Comparison of ENCODE assay signal across 8 mouse cellular contexts in genomic region chr4:43005765-43006164, GRCm38 (mm10). TPM values are rescaled to one million over a fixed set of nuclear protein-coding genes. Genes with fewer than 3 reads are reported as not detected.
DNase-seq lines count a peak whose midpoint lies in the region; ATAC-seq and TF ChIP-seq lines count a peak whose summit lies in the region.

No protein-coding gene starts in this region.

- no peak overlapping the region for H3K9ac ChIP-seq in hindbrain, embryonic 11.5 days (ENCODE audit: low read depth, low read length)
- H3K9ac ChIP-seq in hindbrain, embryonic 14.5 days: no peak overlapping the region
- H3K9ac ChIP-seq in neural tube, embryonic 15.5 days (replicated peaks): no peak overlapping the region

- peak; percentile 42 for DNase-seq in hindbrain, embryonic 11.5 days (ENCODE audit: low spot score)
- no peak for DNase-seq in hindbrain, embryonic 14.5 days (ENCODE audit: low spot score)
- DNase-seq in T-cell, adult 2 months (ENCODE audit: low spot score): peak; percentile 60
- peak; percentile 73 for DNase-seq in kidney, adult 9 months
- DNase-seq in gastrocnemius, adult 8-10 months (ENCODE audit: low spot score in 2 of 2): no peak

- no peak overlapping the region for H3K4me2 ChIP-seq in hindbrain, embryonic 11.5 days (replicated peaks; ENCODE audit: low read depth, low read length)
- no peak overlapping the region for H3K4me2 ChIP-seq in hindbrain, embryonic 14.5 days (replicated peaks)
- no peak overlapping the region for H3K4me2 ChIP-seq in neural tube, embryonic 15.5 days

- no peak overlapping the region for H3K27ac ChIP-seq in hindbrain, embryonic 11.5 days (ENCODE audit: low read depth, low read length)
- H3K27ac ChIP-seq in hindbrain, embryonic 14.5 days: no peak overlapping the region
- no peak overlapping the region for H3K27ac ChIP-seq in small intestine, adult 2 months (ENCODE audit: insufficient read depth, low read depth, low read length)
- H3K27ac ChIP-seq in neural tube, embryonic 15.5 days (replicated peaks): no peak overlapping the region

- 0 out of 2 replicates have a peak, but pooled peaks cover 3% of the 10 kb centered on the region for H3K4me1 ChIP-seq in hindbrain, embryonic 11.5 days (replicated peaks; ENCODE audit: control insufficient read depth, insufficient read depth, low read length)
- peaks cover 13% of the 10 kb centered on the region for H3K4me1 ChIP-seq in hindbrain, embryonic 14.5 days (replicated peaks; ENCODE audit: control insufficient read depth, insufficient read depth, low read length)
- peaks cover 10% of the 10 kb centered on the region for H3K4me1 ChIP-seq in small intestine, adult 2 months (ENCODE audit: control insufficient read depth, insufficient read depth, insufficient read length, low read length)
- H3K4me1 ChIP-seq in neural tube, embryonic 15.5 days: peaks cover 17% of the 10 kb centered on the region

- no peak overlapping the region for H3K4me3 ChIP-seq in hindbrain, embryonic 11.5 days (ENCODE audit: low read depth, low read length)
- H3K4me3 ChIP-seq in hindbrain, embryonic 14.5 days (replicated peaks; ENCODE audit: low read length): no peak overlapping the region
- no peak overlapping the region for H3K4me3 ChIP-seq in small intestine, adult 2 months (ENCODE audit: low read depth, low read length)
- H3K4me3 ChIP-seq in neural tube, embryonic 15.5 days (replicated peaks): no peak overlapping the region

- TF ChIP-seq POLR2A in small intestine, adult 2 months (IDR thresholded peaks at IDR 0.05; ENCODE audit: low read depth, low read length): no peak

- no peak for ATAC-seq in hindbrain, embryonic 11.5 days (ENCODE audit: low FRiP score)
- ATAC-seq in hindbrain, embryonic 14.5 days (ENCODE audit: low FRiP score): no peak
- peak; percentile 72 for ATAC-seq in CD4-positive, CD25-positive, alpha-beta regulatory T cell, adult 4 months
- no peak for ATAC-seq in neural tube, embryonic 15.5 days (ENCODE audit: low FRiP score)

- peak; percentile 32; the same call in 1 of the 2 replicates for TF ChIP-seq CTCF in small intestine, adult 2 months (IDR thresholded peaks at IDR 0.05; ENCODE audit: extremely low read depth, insufficient read length, insufficient replicate concordance, low read depth, low read length)

- WGBS in hindbrain, embryonic 11.5 days: 59% methylated on average over 2 of the region's 2 CpGs
- WGBS in hindbrain, embryonic 14.5 days: 65% methylated on average over 2 of the region's 2 CpGs
- WGBS in small intestine, adult 2 months: 52% methylated on average over 2 of the region's 2 CpGs
- WGBS in neural tube, embryonic 15.5 days: 70% methylated on average over 2 of the region's 2 CpGs

- no peaks in the 10 kb centered on the region for H3K9me3 ChIP-seq in hindbrain, embryonic 11.5 days (ENCODE audit: control insufficient read depth, low read length)
- H3K9me3 ChIP-seq in hindbrain, embryonic 14.5 days (ENCODE audit: control insufficient read depth, low read length): no peaks in the 10 kb centered on the region
- H3K9me3 ChIP-seq in neural tube, embryonic 15.5 days (replicated peaks): no peaks in the 10 kb centered on the region

- H3K27me3 ChIP-seq in hindbrain, embryonic 11.5 days (ENCODE audit: control insufficient read depth, insufficient read depth, low read length): no peaks in the 10 kb centered on the region
- H3K27me3 ChIP-seq in hindbrain, embryonic 14.5 days (ENCODE audit: control insufficient read depth, insufficient read depth, low read length): no peaks in the 10 kb centered on the region
- H3K27me3 ChIP-seq in small intestine, adult 2 months (ENCODE audit: control insufficient read depth, insufficient read depth, low read length): no peaks in the 10 kb centered on the region
- no peaks in the 10 kb centered on the region for H3K27me3 ChIP-seq in neural tube, embryonic 15.5 days (replicated peaks)

- H3K36me3 ChIP-seq in hindbrain, embryonic 11.5 days (ENCODE audit: control insufficient read depth, insufficient read depth, low read length): no peaks in the 10 kb centered on the region
- peaks cover 5% of the 10 kb centered on the region; the same call in 1 of the 2 replicates for H3K36me3 ChIP-seq in hindbrain, embryonic 14.5 days (replicated peaks; ENCODE audit: control insufficient read depth, insufficient read depth)
- no peaks in the 10 kb centered on the region for H3K36me3 ChIP-seq in small intestine, adult 2 months (ENCODE audit: control insufficient read depth, insufficient read depth, low read length)
- peaks cover 3% of the 10 kb centered on the region; the same call in 1 of the 2 replicates for H3K36me3 ChIP-seq in neural tube, embryonic 15.5 days

RNA-seq across cellular contexts. Expression of gene Fancg, which starts 4.5 kb away (rescaled TPM):
- polyA plus RNA-seq in hindbrain, embryonic 11.5 days (2014; fragmentation: Nextera tagmentation; extraction: Ambion mirVana): 14.9 and 22.0 TPM in 2 replicates
- polyA plus RNA-seq in hindbrain, embryonic 14.5 days (2014; fragmentation: Nextera tagmentation; extraction: Ambion mirVana): 15.6 and 20.1 TPM in 2 replicates
- polyA plus RNA-seq in CD4-positive, CD25-positive, alpha-beta regulatory T cell, adult 4 months (2017; shearing (Covaris generic)): 10 to 100 TPM; 23.3 to 38.7 TPM
- polyA plus RNA-seq in small intestine, adult 2 months (2012; rRNA removed): 3.9 and 9.5 TPM in 2 replicates
- polyA plus RNA-seq in neural tube, embryonic 15.5 days (2015; fragmentation: Nextera tagmentation; extraction: Ambion mirVana): 21.0 and 22.8 TPM in 2 replicates
- 1 to 10 TPM; 1.1 to 2.2 (median 1.5) TPM for total RNA-seq in gastrocnemius, adult 8-10 months (2022)

RNA-seq across cellular contexts. Expression of gene Vcp, which starts 5.5 kb away (rescaled TPM):
- 613 and 675 TPM in 2 replicates for polyA plus RNA-seq in hindbrain, embryonic 11.5 days (2014; fragmentation: Nextera tagmentation; extraction: Ambion mirVana)
- polyA plus RNA-seq in hindbrain, embryonic 14.5 days (2014; fragmentation: Nextera tagmentation; extraction: Ambion mirVana): 470 and 518 TPM in 2 replicates
- 100 to 1,000 TPM; 164 to 202 TPM for polyA plus RNA-seq in CD4-positive, CD25-positive, alpha-beta regulatory T cell, adult 4 months (2017; shearing (Covaris generic))
- 44.3 and 78.2 TPM in 2 replicates for polyA plus RNA-seq in small intestine, adult 2 months (2012; rRNA removed)
- 477 and 496 TPM in 2 replicates for polyA plus RNA-seq in neural tube, embryonic 15.5 days (2015; fragmentation: Nextera tagmentation; extraction: Ambion mirVana)
- total RNA-seq in gastrocnemius, adult 8-10 months (2022): 100 to 1,000 TPM; 252 to 285 (median 260) TPM

RNA-seq across cellular contexts. Expression of gene Pigo, which starts 19.9 kb away (rescaled TPM):
- 15.6 and 16.0 TPM in 2 replicates for polyA plus RNA-seq in hindbrain, embryonic 11.5 days (2014; fragmentation: Nextera tagmentation; extraction: Ambion mirVana)
- polyA plus RNA-seq in hindbrain, embryonic 14.5 days (2014; fragmentation: Nextera tagmentation; extraction: Ambion mirVana): 24.2 and 27.1 TPM in 2 replicates
- polyA plus RNA-seq in CD4-positive, CD25-positive, alpha-beta regulatory T cell, adult 4 months (2017; shearing (Covaris generic)): 10 to 100 TPM; 12.1 to 34.1 TPM
- polyA plus RNA-seq in small intestine, adult 2 months (2012; rRNA removed): 20.0 and 30.6 TPM in 2 replicates
- polyA plus RNA-seq in neural tube, embryonic 15.5 days (2015; fragmentation: Nextera tagmentation; extraction: Ambion mirVana): 27.8 and 30.8 TPM in 2 replicates
- 1 to 10 TPM; 4.8 to 8.1 (median 5.9) TPM for total RNA-seq in gastrocnemius, adult 8-10 months (2022)

RNA-seq across cellular contexts. Expression of gene Stoml2, which starts 25.7 kb away (rescaled TPM):
- polyA plus RNA-seq in hindbrain, embryonic 11.5 days (2014; fragmentation: Nextera tagmentation; extraction: Ambion mirVana): 345 and 353 TPM in 2 replicates
- polyA plus RNA-seq in hindbrain, embryonic 14.5 days (2014; fragmentation: Nextera tagmentation; extraction: Ambion mirVana): 215 and 231 TPM in 2 replicates
- polyA plus RNA-seq in CD4-positive, CD25-positive, alpha-beta regulatory T cell, adult 4 months (2017; shearing (Covaris generic)): 100 to 1,000 TPM; 137 to 170 TPM
- polyA plus RNA-seq in small intestine, adult 2 months (2012; rRNA removed): 38.7 and 62.8 TPM in 2 replicates
- 231 and 240 TPM in 2 replicates for polyA plus RNA-seq in neural tube, embryonic 15.5 days (2015; fragmentation: Nextera tagmentation; extraction: Ambion mirVana)
- total RNA-seq in gastrocnemius, adult 8-10 months (2022): 100 to 1,000 TPM in 2 of 4 experiments, 10 to 100 TPM in 2; 88.7 to 116 (median 107) TPM

RNA-seq across cellular contexts. Expression of gene 1700022I11Rik, which starts 36.4 kb away (rescaled TPM):
- 0.27 and 0.40 TPM in 2 replicates for polyA plus RNA-seq in hindbrain, embryonic 11.5 days (2014; fragmentation: Nextera tagmentation; extraction: Ambion mirVana)
- 0.63 and 0.71 TPM in 2 replicates for polyA plus RNA-seq in hindbrain, embryonic 14.5 days (2014; fragmentation: Nextera tagmentation; extraction: Ambion mirVana)
- under 1 TPM in 1 of 2 experiments, not detected in 1; 0.48 TPM for polyA plus RNA-seq in CD4-positive, CD25-positive, alpha-beta regulatory T cell, adult 4 months (2017; shearing (Covaris generic))
- not detected in 2 replicates for polyA plus RNA-seq in small intestine, adult 2 months (2012; rRNA removed)
- polyA plus RNA-seq in neural tube, embryonic 15.5 days (2015; fragmentation: Nextera tagmentation; extraction: Ambion mirVana): 0.31 and 0.50 TPM in 2 replicates
- not detected for total RNA-seq in gastrocnemius, adult 8-10 months (2022)

Comparison
In these comparisons a context has a peak if more than half of its experiments do, and no peak if none do; other contexts are left out.
1. DNase-seq: peak in hindbrain, embryonic 11.5 days (single experiment), T-cell, adult 2 months (single experiment) and kidney, adult 9 months (single experiment); none in hindbrain, embryonic 14.5 days (single experiment) and gastrocnemius, adult 8-10 months (0 of 2).